Mouse (Mus musculus) liver, adult 2 months (tissue): ENCODE measurements around the gene Sytl1.

ENCODE experiments used
- CTCF ChIP-seq: fragments of 200-500 bp; IDR thresholded peaks from 2 replicates; pipeline ENCODE4 v1.5.1; 2011; ENCODE audit warnings: low read depth, low read length, control low read depth
- POLR2A ChIP-seq: fragments of 200-500 bp; IDR thresholded peaks from 2 replicates; pipeline ENCODE4 v1.6.1; 2011; ENCODE audit warnings: low read length, control low read depth; ENCODE audit not compliant: insufficient read depth; ENCODE audit errors: extremely low read depth

GRCm38 (mm10) chr4:133218745-133219144, 44.2 kb downstream of the Sytl1 start:
- TF ChIP-seq POLR2A (no peak), CTCF (no peak)
